Mouse (Mus musculus) cerebellum, postnatal 36 days (tissue): ENCODE results near the gene Cartpt.
"Not testable (repeated sequence)": the region's sequence is repeated elsewhere in the genome, so short reads cannot be mapped to it uniquely, and the experiment has no call there.

Source experiments
- DNase-seq, 2 experiments: peaks; one replicate each; pipeline ENCODE4 v3.0.0; 2021 to 2022; ENCODE audit warnings: mixed read lengths in 2 of 2

Cartpt gene

DNA sequence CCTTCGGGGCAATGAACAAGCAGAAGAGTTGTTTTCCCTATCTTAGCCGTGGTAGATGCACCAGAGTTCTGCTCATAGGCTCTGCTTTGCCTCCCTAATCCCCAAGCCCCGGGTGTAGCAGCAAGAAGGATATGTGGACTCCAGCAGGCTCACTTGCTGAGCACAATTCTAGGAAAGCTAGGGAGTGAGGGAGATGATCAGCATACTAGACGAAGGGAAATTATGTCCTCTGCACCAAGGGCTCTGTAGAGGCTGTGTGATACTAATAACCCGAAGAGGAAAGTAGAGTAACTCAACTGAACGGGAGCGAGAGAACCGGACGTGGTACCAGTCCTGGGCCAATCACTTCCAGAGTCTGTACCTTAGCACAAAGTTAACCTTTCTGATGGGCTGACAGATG lies at the start of gene Cartpt:
Gene Cartpt (minus strand): TSS at position 127 of the 400 bp plus-strand sequence.
- no peak for DNase-seq

DNA sequence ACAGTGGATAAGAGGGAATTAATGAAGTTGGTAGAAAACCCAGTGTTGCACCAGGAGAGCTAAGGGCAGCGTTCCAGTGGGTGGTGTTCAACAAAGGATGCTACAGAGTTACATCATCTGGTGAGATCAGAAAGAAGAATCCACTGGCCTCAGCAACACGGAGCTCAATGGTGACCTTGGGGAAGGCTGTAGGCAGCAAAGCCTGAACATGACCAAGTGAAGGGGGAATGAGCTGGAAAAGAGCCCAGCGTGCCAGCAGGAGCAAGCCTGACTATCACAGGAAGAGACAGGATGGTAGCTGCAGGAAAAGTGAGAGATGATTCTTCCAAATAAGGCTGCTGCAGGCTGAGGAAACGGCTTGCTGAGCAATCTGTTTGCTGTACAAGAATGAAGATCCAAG lies 46.5 kb upstream of the Cartpt start:
- no peak for DNase-seq

DNA sequence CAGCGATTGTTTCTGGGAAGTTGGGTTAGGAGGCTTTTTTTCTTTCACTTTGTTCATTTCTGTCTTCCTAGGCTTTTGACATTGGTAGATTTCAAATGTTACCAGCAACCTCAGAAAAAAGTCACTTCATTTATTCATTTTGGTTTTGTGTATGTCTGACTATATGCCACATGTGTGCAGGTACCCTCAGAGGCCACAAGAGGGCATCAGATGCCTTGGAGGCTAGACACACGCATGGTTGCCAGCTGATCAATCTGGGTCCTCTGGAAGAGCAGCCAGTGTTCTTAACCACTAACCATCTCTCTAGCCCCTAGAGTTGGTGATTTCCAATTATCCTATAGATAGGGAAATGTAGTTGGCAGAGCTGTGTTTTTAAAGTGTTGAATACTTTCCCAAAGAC lies 42.6 kb upstream of the Cartpt start:
- DNase-seq, result no peak

DNA sequence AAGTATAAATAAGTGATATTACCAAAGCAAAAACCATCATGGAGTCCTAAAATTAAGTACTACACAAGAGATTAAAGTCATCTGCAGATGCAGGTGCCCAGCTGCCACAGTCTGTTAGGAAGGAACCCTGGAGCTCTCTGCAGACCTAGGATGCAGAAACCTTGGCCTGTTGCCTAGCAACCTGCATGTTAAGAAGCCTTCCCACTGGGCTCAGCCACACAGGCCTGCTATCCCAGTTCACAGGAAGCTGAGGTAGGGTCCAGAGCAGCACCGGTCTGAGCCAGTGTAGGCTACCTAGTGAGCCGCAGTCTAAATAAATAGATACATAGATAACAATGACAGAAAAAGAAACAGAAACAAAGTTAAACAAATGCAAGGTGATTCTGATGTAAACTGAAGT lies 39.7 kb upstream of the Cartpt start:
- peak; percentile 6 to 9 for DNase-seq

- DNase-seq, result no peak
These were observed 38.4 kb upstream of the Cartpt start for GRCm38 (mm10) chr13:99939320-99939671.

- DNase-seq, result no peak
These were observed 37.9 kb upstream of the Cartpt start for GRCm38 (mm10) chr13:99938606-99939319.

- DNase-seq, result no peak
These were observed 36.9 kb upstream of the Cartpt start for GRCm38 (mm10) chr13:99937741-99938140.

- DNase-seq, result no peak
These were observed 31.5 kb upstream of the Cartpt start for GRCm38 (mm10) chr13:99932406-99932805.

GRCm38 (mm10) chr13:99931502-99931901 lies 30.6 kb upstream of the Cartpt start:
- no peak for DNase-seq

DNA sequence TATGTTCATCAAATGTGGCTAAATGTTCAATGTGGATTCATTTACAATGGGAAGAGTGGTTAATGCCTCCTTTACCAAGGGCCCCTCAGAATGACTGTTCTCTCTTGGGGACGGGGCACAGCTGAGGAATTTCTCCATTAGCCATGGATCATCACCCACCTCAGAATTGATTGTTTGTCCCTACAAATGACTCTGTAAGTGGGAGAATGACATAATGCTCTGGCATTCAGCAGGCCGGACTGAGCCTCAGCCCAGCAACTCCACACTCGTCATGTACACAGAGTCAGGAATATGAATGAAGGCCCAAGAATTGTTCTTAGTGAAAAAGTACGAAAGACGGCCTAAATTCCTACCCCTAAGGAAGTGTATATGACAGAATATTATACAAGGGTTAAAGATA lies 25.4 kb upstream of the Cartpt start:
- no peak for DNase-seq

DNA sequence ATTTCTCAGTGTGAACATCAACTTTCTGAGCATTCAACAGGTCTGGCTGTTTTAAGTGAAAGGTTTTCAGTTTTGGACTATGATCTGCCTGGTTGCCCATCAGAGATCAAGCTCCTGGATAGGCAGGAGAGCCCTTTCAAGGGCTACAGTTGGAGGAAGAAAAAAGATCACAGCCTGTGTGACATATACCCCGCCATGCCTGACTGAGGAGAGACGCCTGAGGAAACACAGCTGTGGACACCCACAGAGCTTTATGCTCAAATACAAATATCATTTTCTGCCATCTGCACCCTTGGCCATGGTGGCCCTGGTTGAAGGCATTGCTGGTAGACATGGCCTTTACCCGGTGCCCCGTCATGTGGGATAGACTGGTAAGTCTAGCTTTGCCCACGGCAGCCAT lies 14.7 kb upstream of the Cartpt start:
- no peak for DNase-seq

- DNase-seq, result no peak
These were observed 366 bp downstream of the Cartpt start for GRCm38 (mm10) chr13:99900557-99900892.

DNA sequence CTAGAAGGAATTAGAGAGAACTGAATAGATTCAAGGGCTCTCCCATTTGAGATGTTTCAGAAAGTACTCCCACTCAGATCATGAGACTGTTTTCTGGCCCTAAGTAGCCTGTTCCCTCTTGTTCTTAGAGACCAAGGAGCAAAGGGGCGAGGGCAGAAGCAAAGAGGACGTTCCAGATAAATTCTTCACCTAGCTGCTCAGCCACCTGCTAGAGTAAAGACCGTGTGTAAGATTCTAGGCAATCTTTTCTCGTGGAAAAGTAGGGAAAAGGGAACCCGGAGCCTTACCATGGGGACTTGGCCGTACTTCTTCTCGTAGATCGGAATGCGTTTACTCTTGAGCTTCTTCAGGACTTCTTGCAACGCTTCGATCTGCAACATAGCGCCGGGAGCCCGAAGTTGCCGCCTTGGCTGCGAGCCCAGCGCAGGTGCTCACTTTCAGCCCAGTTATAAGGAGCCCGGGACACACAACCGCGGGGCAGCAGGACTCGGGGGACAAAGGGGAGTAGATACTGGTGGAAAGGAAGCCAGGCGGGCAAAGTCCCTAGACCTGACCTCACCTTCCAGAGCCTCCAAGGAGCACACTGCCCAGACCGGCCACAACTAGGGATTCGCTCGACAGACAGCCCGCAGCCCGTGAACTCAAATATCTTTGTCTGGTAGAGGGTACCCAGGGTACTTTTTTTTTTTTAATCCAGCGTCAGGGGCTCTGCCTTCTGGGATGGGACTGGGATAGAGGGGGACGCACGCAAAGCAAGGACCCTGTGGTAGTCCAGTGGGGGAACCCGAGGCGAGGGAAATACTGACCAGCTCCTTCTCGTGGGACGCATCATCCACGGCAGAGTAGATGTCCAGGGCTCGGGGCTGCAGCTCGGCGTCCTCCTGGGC lies 978 bp downstream of the Cartpt start:
- DNase-seq, result peak; percentile 6 to 9

- no peak for DNase-seq
These were observed 2.1 kb downstream of the Cartpt start for GRCm38 (mm10) chr13:99898816-99899215.

- no peak for DNase-seq
These were observed 15.3 kb downstream of the Cartpt start for GRCm38 (mm10) chr13:99885636-99886035.

- not testable (repeated sequence) for DNase-seq
These were observed 19.1 kb downstream of the Cartpt start for GRCm38 (mm10) chr13:99881774-99882173.

DNA sequence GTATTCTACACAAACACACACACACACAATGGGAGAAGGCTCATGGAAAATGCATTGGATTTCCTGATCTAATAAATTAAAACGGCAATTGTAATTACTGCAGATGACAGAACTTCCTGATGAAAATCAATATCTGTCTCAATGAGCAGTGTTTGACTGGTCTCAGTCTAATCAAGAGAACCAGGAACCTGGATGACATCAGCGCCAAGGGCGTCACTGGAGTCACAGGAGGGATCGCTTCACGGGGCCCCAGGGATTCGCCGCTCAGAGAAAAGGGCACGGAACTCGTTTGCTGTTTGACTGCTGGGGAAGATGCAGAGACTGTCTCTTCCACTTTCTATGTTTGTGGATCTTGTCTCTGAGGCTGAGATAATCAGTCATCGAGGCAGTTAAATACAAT lies 21.2 kb downstream of the Cartpt start:
- no peak for DNase-seq

GRCm38 (mm10) chr13:99872059-99872458 lies 28.8 kb downstream of the Cartpt start:
- DNase-seq, result no peak

GRCm38 (mm10) chr13:99868438-99868837 lies 32.5 kb downstream of the Cartpt start:
- no peak for DNase-seq

DNA sequence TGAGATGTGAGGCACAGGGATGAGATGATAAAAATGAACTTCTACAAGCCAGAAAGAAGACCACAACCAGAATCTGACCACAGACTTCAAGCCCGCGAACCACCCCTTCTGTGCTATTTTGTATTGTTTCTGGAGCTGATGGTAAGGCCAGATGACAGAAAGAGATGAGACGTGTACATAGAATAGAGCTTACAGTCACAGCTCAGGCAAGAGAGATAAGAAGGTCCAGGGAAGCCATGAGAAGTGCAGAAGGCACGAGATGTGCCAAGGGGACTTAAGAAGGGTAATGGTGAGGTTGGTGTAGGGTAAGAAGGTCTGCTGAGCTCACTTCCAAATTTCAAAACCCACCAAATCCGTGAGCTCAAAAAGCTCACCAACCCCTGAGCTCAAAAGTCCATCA lies 36.6 kb downstream of the Cartpt start:
- DNase-seq, result no peak

GRCm38 (mm10) chr13:99860670-99861069 lies 40.2 kb downstream of the Cartpt start:
- no peak for DNase-seq

- DNase-seq, result peak; percentile 45 to 57
These were observed 41.8 kb downstream of the Cartpt start for GRCm38 (mm10) chr13:99859082-99859481.

DNA sequence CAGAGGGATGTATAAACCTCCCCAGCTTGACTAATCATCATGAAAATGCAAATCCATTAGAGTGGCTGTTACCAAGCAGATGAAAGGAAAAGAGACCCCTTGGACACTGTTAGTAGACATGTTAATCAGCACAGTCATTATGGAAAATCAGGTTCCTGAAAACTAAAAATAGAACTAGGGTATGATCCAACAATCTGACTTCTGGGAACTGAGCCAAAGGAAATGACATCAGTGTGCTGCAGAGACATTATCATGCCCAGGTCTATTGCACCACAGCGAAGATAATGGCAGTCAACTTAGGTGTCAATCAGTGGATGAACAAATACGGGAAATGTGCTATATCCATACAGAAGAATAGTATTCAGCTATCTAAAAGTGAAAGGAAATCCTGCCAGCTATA lies 43.0 kb downstream of the Cartpt start:
- no peak for DNase-seq

GRCm38 (mm10) chr13:99857336-99857735 lies 43.6 kb downstream of the Cartpt start:
- no peak for DNase-seq
